Mouse (Mus musculus) erythroblast, embryonic 14.5 days (primary cell): ENCODE data around the gene Kcnh6.

ENCODE experiments used
- GATA1 ChIP-seq: IDR thresholded peaks from 2 replicates; pipeline ENCODE4 v1.6.1; 2012; ENCODE audit warnings: low read length, inconsistent platforms, mixed read lengths
- TAL1 ChIP-seq: IDR thresholded peaks from 3 replicates; pipeline ENCODE4 v1.6.1; 2012; ENCODE audit warnings: low read length, inconsistent platforms, mixed read lengths

GRCm38 (mm10) chr11:106025774-106026173 is 17.9 kb downstream of the Kcnh6 start:
- TF ChIP-seq TAL1 (no peak), GATA1 (no peak)
